Mouse (Mus musculus) liver, adult (tissue): ENCODE data around the gene Nxpe3.

Source experiments
- GATA4 ChIP-seq: IDR thresholded peaks from 2 replicates; pipeline ENCODE4 v1.6.1; 2014; ENCODE audit warnings: mild to moderate bottlenecking, low read length; ENCODE audit not compliant: insufficient replicate concordance

Nxpe3 gene

GRCm38 (mm10) chr16:55858465-55858864 lies 36.6 kb downstream of the Nxpe3 start:
- TF ChIP-seq GATA4: no peak

GRCm38 (mm10) chr16:55852943-55853727 lies 42.0 kb downstream of the Nxpe3 start:
- TF ChIP-seq GATA4: no peak

GRCm38 (mm10) chr16:55852515-55852914 lies 42.6 kb downstream of the Nxpe3 start:
- TF ChIP-seq GATA4: no peak

- no peak for TF ChIP-seq GATA4
Observed at GRCm38 (mm10) chr16:55850485-55850884, 44.6 kb downstream of the Nxpe3 start.

GRCm38 (mm10) chr16:55847679-55848078 lies 47.4 kb downstream of the Nxpe3 start:
- no peak for TF ChIP-seq GATA4

- TF ChIP-seq GATA4: no peak
Observed at GRCm38 (mm10) chr16:55844847-55845246, 50.2 kb downstream of the Nxpe3 start.

- TF ChIP-seq GATA4: peak; percentile 65; the same call in 1 of the 2 replicates
Observed at GRCm38 (mm10) chr16:55843919-55844318, 51.2 kb downstream of the Nxpe3 start.

GRCm38 (mm10) chr16:55843134-55843533 lies 52.0 kb downstream of the Nxpe3 start:
- TF ChIP-seq GATA4: no peak

GRCm38 (mm10) chr16:55841506-55841905 lies 53.6 kb downstream of the Nxpe3 start:
- peak; percentile 65; the same call in 1 of the 2 replicates for TF ChIP-seq GATA4

- 0 out of 2 replicates have a peak, but pooled peaks have one; percentile 20 for TF ChIP-seq GATA4
Observed at GRCm38 (mm10) chr16:55838510-55839474, 56.3 kb downstream of the Nxpe3 start, which contains the start of gene Nfkbiz. Nfkbiz (minus strand) TSS chr16:55838899.

- no peak for TF ChIP-seq GATA4
Observed at GRCm38 (mm10) chr16:55838129-55838509, 57.0 kb downstream of the Nxpe3 start.

- no peak for TF ChIP-seq GATA4
Observed at GRCm38 (mm10) chr16:55837168-55837567, 57.9 kb downstream of the Nxpe3 start.

GRCm38 (mm10) chr16:55835798-55836197 lies 59.3 kb downstream of the Nxpe3 start:
- TF ChIP-seq GATA4: no peak

GRCm38 (mm10) chr16:55832617-55833016 lies 62.5 kb downstream of the Nxpe3 start:
- TF ChIP-seq GATA4: no peak

GRCm38 (mm10) chr16:55832040-55832439 lies 63.0 kb downstream of the Nxpe3 start:
- no peak for TF ChIP-seq GATA4

GRCm38 (mm10) chr16:55831451-55831850 lies 63.6 kb downstream of the Nxpe3 start:
- TF ChIP-seq GATA4: no peak
